15 mouse cellular contexts compared by ENCODE assay signal in the genomic region with DNA sequence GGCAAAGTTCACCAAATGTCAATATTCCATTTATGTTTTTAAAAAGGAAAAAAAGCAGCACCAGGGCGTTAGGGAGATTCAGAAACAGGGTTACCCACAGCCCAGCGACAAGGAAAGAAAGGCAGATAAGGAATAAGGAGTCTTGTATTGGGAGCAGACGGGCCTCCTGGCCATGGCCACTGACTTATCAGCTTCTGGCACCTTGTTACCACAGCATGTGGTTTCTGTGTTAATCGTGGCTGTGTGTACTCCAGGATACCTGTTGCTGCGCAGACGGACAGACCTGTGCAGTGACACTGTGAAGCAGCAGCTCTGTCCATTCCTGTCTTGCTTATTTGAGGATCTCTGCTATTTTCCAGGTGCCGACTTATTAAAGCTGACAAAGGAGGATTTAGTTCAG. TPM values are rescaled to one million over a fixed set of nuclear protein-coding genes. Genes with fewer than 3 reads are reported as not detected.
DNase-seq lines count a peak whose midpoint lies in the region; ATAC-seq lines count a peak whose summit lies in the region.
"Had no signal": no experiment of that assay in that cellular context is flagged by ENCODE, and none has a peak within 500 bp of the region (broad histone marks: within the 10 kb centered on the region; RNA-seq: fewer than 3 reads in every experiment).

No protein-coding gene starts in this region.

- H3K4me1 ChIP-seq in heart, embryonic 12.5 days (replicated peaks) = no peaks in the 10 kb centered on the region
- peaks cover 65% of the 10 kb centered on the region for H3K4me1 ChIP-seq in liver, embryonic 13.5 days (replicated peaks)
- no peaks in the 10 kb centered on the region for H3K4me1 ChIP-seq in forebrain, embryonic 16.5 days (replicated peaks; ENCODE audit: control insufficient read depth, insufficient read depth, low read length)
- H3K4me1 ChIP-seq: embryonic facial prominence, embryonic 12.5 days had no signal

- peak overlapping the region; percentile 9 for H3K27ac ChIP-seq in heart, embryonic 12.5 days (ENCODE audit: poor library complexity, severe bottlenecking)
- H3K27ac ChIP-seq in liver, embryonic 13.5 days = peak overlapping the region; percentile 98
- H3K27ac ChIP-seq in forebrain, embryonic 16.5 days (ENCODE audit: low read length) = no peak overlapping the region
- H3K27ac ChIP-seq: embryonic facial prominence, embryonic 12.5 days; heart, adult 2 months had no signal

- ATAC-seq in heart, embryonic 12.5 days (ENCODE audit: insufficient number of reproducible peaks, low FRiP score) = peak; percentile 95
- peak; percentile 99 for ATAC-seq in liver, embryonic 13.5 days (ENCODE audit: low read depth)
- ATAC-seq in forebrain, embryonic 16.5 days = no peak
- ATAC-seq: forebrain, postnatal 0 days had no signal

- H3K36me3 ChIP-seq in heart, embryonic 12.5 days = peaks cover 81% of the 10 kb centered on the region
- peaks cover 89% of the 10 kb centered on the region for H3K36me3 ChIP-seq in liver, embryonic 13.5 days
- peaks cover 37% of the 10 kb centered on the region for H3K36me3 ChIP-seq in forebrain, embryonic 16.5 days (ENCODE audit: control insufficient read depth, insufficient read depth)

- no peaks in the 10 kb centered on the region for H3K27me3 ChIP-seq in heart, embryonic 12.5 days (replicated peaks)
- no peaks in the 10 kb centered on the region for H3K27me3 ChIP-seq in liver, embryonic 13.5 days
- no peaks in the 10 kb centered on the region for H3K27me3 ChIP-seq in forebrain, embryonic 16.5 days (replicated peaks; ENCODE audit: control insufficient read depth, insufficient read depth, low read length)
- H3K27me3 ChIP-seq: embryonic facial prominence, embryonic 12.5 days had no signal

- H3K4me3 ChIP-seq in heart, embryonic 12.5 days = no peak overlapping the region
- H3K4me3 ChIP-seq in liver, embryonic 13.5 days (replicated peaks) = peak overlapping the region; percentile 68
- no peak overlapping the region for H3K4me3 ChIP-seq in forebrain, embryonic 16.5 days (replicated peaks; ENCODE audit: low read length)
- H3K4me3 ChIP-seq: embryonic facial prominence, embryonic 12.5 days; heart, adult 2 months had no signal

- no peak for DNase-seq in heart, postnatal 25 days (ENCODE audit: low spot score)
- peak; percentile 96 for DNase-seq in c-Kit-positive CD71-positive TER-119-positive erythroid progenitor cells, embryonic 14.5 days (ENCODE audit: low spot score)
- peak; percentile 93 for DNase-seq in liver, embryonic 13.5 days
- DNase-seq in spleen, postnatal 36 days (ENCODE audit: low spot score in 2 of 2) = peak; percentile 66 to 80
- DNase-seq in B cell, adult 2 months = no peak
- DNase-seq in T-cell, adult 2 months (ENCODE audit: low spot score) = no peak
- DNase-seq: adrenal gland, adult 2 months; cerebellum, adult 9-10 months; forebrain, postnatal 0 days; heart, adult 2 months; kidney, postnatal 25 days; lung, postnatal 4 days had no signal

- H3K9ac ChIP-seq in heart, embryonic 12.5 days = no peak overlapping the region
- peak overlapping the region; percentile 85 for H3K9ac ChIP-seq in liver, embryonic 13.5 days
- no peak overlapping the region for H3K9ac ChIP-seq in forebrain, embryonic 16.5 days (replicated peaks; ENCODE audit: low read depth, low read length)
- H3K9ac ChIP-seq: embryonic facial prominence, embryonic 12.5 days; forebrain, postnatal 0 days had no signal

- WGBS in heart, embryonic 12.5 days = 68% methylated on average over 7 of the region's 7 CpGs
- WGBS in liver, embryonic 13.5 days (ENCODE audit: insufficient replicate concordance) = 24% methylated on average over 7 of the region's 7 CpGs
- WGBS in forebrain, embryonic 16.5 days = 93% methylated on average over 7 of the region's 7 CpGs

- intact Hi-C loops in heart, postnatal 25 days (cut with DNase I) = no loop called here

- no peak overlapping the region for H3K4me2 ChIP-seq in heart, embryonic 12.5 days
- H3K4me2 ChIP-seq in liver, embryonic 13.5 days = peak overlapping the region; percentile 77
- no peak overlapping the region for H3K4me2 ChIP-seq in forebrain, embryonic 16.5 days (ENCODE audit: low read length)
- H3K4me2 ChIP-seq: embryonic facial prominence, embryonic 12.5 days had no signal

- no peaks in the 10 kb centered on the region for H3K9me3 ChIP-seq in heart, embryonic 12.5 days (replicated peaks)
- H3K9me3 ChIP-seq in liver, embryonic 13.5 days (replicated peaks) = no peaks in the 10 kb centered on the region
- H3K9me3 ChIP-seq in forebrain, embryonic 16.5 days (ENCODE audit: control insufficient read depth, low read length) = no peaks in the 10 kb centered on the region
- H3K9me3 ChIP-seq: embryonic facial prominence, embryonic 12.5 days had no signal

RNA-seq across cellular contexts. Expression of a gene that starts 38.2 kb away (rescaled TPM):
- 33.6 and 34.3 TPM in 2 replicates for polyA plus RNA-seq in heart, embryonic 12.5 days (2016; fragmentation: Nextera tagmentation; extraction: Ambion mirVana)
- total RNA-seq in heart, postnatal 25 days (2021) = 10 to 100 TPM; 22.6 to 26.0 TPM
- polyA plus RNA-seq in liver, embryonic 13.5 days (2015; fragmentation: Nextera tagmentation; extraction: Ambion mirVana) = 48.4 and 52.8 TPM in 2 replicates
- polyA plus RNA-seq in forebrain, embryonic 16.5 days (2015; fragmentation: Nextera tagmentation; extraction: Ambion mirVana) = 31.4 and 35.6 TPM in 2 replicates

Comparison
In these comparisons a context has a peak if more than half of its experiments do, and no peak if none do; other contexts are left out.
1. DNase-seq: peak in c-Kit-positive CD71-positive TER-119-positive erythroid progenitor cells, embryonic 14.5 days (single experiment), liver, embryonic 13.5 days (single experiment) and spleen, postnatal 36 days (2 of 2); none in heart, postnatal 25 days (single experiment), B cell, adult 2 months (0 of 2) and T-cell, adult 2 months (single experiment).